Mouse (Mus musculus): ENCODE results near the gene Fam117a. TPM values are rescaled to one million over a fixed set of nuclear protein-coding genes. Genes with fewer than 3 reads are reported as not detected.
A peak's percentile ranks its signal among the peaks of the same experiment; 100 is the strongest.

Gene Fam117a
- polyA plus RNA-seq, 1 experiment from 2014 or later: 5.7 TPM

DNA sequence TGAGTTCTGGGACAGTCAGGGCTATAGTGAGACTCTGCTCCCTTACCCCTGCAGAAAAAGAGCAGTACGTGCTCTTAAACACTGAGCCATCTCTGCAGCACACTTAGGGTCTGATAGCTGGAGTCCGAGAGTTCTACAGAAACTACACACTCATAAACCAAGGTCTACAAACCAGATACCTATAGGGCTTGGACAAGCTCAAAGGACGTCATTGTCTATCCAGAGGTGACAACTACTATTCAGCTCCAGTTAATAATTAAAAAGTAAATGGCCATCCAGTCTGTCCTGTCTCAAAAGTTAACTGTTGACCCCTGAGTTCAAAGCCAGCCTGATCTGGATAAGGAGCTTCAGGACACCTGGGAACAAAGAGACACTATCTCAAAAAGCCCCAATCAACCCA is 35.0 kb upstream of the Fam117a start:
- Histone ChIP-seq H3K4me1 (replicated peaks; ENCODE audit: control insufficient read depth, insufficient read depth) (no peaks in the 10 kb centered on the region), H3K36me3 (ENCODE audit: control insufficient read depth, insufficient read depth, low read length) (peaks cover 21% of the 10 kb centered on the region), H3K4me3 (ENCODE audit: low read depth, low read length) (no peak overlapping the region), H3K27me3 (ENCODE audit: control insufficient read depth, insufficient read depth, low read length) (no peaks in the 10 kb centered on the region), H3K9me3 (ENCODE audit: control insufficient read depth, low read length) (no peaks in the 10 kb centered on the region), H3K9ac (ENCODE audit: low read length) (no peak overlapping the region), H3K4me2 (replicated peaks; ENCODE audit: low read depth) (no peak overlapping the region), H3K27ac (replicated peaks) (no peak overlapping the region)
- ATAC-seq (ENCODE audit: low FRiP score, low TSS enrichment) (no peak), DNase-seq (ENCODE audit: low spot score) (no peak)
- TF ChIP-seq CTCF (IDR thresholded peaks at IDR 0.05; ENCODE audit: low read depth) (no peak), EP300 (optimal IDR thresholded peaks at IDR 0.05) (no peak)
- WGBS: 72% methylated on average over 3 of the region's 3 CpGs

- Histone ChIP-seq H3K4me1 (replicated peaks; ENCODE audit: control insufficient read depth, insufficient read depth) (no peaks in the 10 kb centered on the region), H3K27ac (replicated peaks) (no peak overlapping the region), H3K9ac (ENCODE audit: low read length) (no peak overlapping the region), H3K4me2 (replicated peaks; ENCODE audit: low read depth) (no peak overlapping the region), H3K36me3 (ENCODE audit: control insufficient read depth, insufficient read depth, low read length) (peaks cover 8% of the 10 kb centered on the region; the same call in 1 of the 2 replicates), H3K27me3 (ENCODE audit: control insufficient read depth, insufficient read depth, low read length) (no peaks in the 10 kb centered on the region), H3K9me3 (ENCODE audit: control insufficient read depth, low read length) (no peaks in the 10 kb centered on the region), H3K4me3 (ENCODE audit: low read depth, low read length) (no peak overlapping the region)
- TF ChIP-seq CTCF (IDR thresholded peaks at IDR 0.05; ENCODE audit: low read depth): peak; percentile 49
- TF ChIP-seq EP300 (optimal IDR thresholded peaks at IDR 0.05): no peak
- WGBS: 90% methylated on average over 7 of the region's 7 CpGs
- DNase-seq (ENCODE audit: low spot score) (no peak), ATAC-seq (ENCODE audit: low FRiP score, low TSS enrichment) (no peak)
Measured at GRCm38 (mm10) chr11:95305600-95305999, 31.2 kb upstream of the Fam117a start.

GRCm38 (mm10) chr11:95307526-95307925 is 29.3 kb upstream of the Fam117a start:
- Histone ChIP-seq H3K27ac (replicated peaks) (no peak overlapping the region), H3K27me3 (ENCODE audit: control insufficient read depth, insufficient read depth, low read length) (no peaks in the 10 kb centered on the region), H3K4me1 (replicated peaks; ENCODE audit: control insufficient read depth, insufficient read depth) (peaks cover 4% of the 10 kb centered on the region; the same call in 1 of the 2 replicates), H3K9ac (ENCODE audit: low read length) (no peak overlapping the region), H3K4me2 (replicated peaks; ENCODE audit: low read depth) (no peak overlapping the region), H3K9me3 (ENCODE audit: control insufficient read depth, low read length) (no peaks in the 10 kb centered on the region), H3K36me3 (ENCODE audit: control insufficient read depth, insufficient read depth, low read length) (peaks cover 5% of the 10 kb centered on the region; the same call in 1 of the 2 replicates), H3K4me3 (ENCODE audit: low read depth, low read length) (no peak overlapping the region)
- no peak for ATAC-seq (ENCODE audit: low FRiP score, low TSS enrichment)
- TF ChIP-seq EP300 (optimal IDR thresholded peaks at IDR 0.05): no peak
- no peak for TF ChIP-seq CTCF (IDR thresholded peaks at IDR 0.05; ENCODE audit: low read depth)
- WGBS: 60% methylated on average over 8 of the region's 8 CpGs
- DNase-seq (ENCODE audit: low spot score): peak; percentile 44

GRCm38 (mm10) chr11:95309510-95310006 is 27.3 kb upstream of the Fam117a start:
- peak; percentile 98 for DNase-seq (ENCODE audit: low spot score)
- Histone ChIP-seq H3K9ac (ENCODE audit: low read length) (peak overlapping the region; percentile 98), H3K4me3 (ENCODE audit: low read depth, low read length) (peak overlapping the region; percentile 98), H3K27me3 (ENCODE audit: control insufficient read depth, insufficient read depth, low read length) (no peaks in the 10 kb centered on the region), H3K27ac (replicated peaks) (peak overlapping the region; percentile 99), H3K4me1 (replicated peaks; ENCODE audit: control insufficient read depth, insufficient read depth) (peaks cover 4% of the 10 kb centered on the region; the same call in 1 of the 2 replicates), H3K9me3 (ENCODE audit: control insufficient read depth, low read length) (no peaks in the 10 kb centered on the region), H3K36me3 (ENCODE audit: control insufficient read depth, insufficient read depth, low read length) (peaks cover 5% of the 10 kb centered on the region; the same call in 1 of the 2 replicates), H3K4me2 (replicated peaks; ENCODE audit: low read depth) (peak overlapping the region; percentile 62)
- WGBS: under 1% methylated on average over 37 of the region's 37 CpGs
- peak; percentile 94 for ATAC-seq (ENCODE audit: low FRiP score, low TSS enrichment)
- TF ChIP-seq CTCF (IDR thresholded peaks at IDR 0.05; ENCODE audit: low read depth): no peak
- TF ChIP-seq EP300 (optimal IDR thresholded peaks at IDR 0.05): peak; percentile 76

DNA sequence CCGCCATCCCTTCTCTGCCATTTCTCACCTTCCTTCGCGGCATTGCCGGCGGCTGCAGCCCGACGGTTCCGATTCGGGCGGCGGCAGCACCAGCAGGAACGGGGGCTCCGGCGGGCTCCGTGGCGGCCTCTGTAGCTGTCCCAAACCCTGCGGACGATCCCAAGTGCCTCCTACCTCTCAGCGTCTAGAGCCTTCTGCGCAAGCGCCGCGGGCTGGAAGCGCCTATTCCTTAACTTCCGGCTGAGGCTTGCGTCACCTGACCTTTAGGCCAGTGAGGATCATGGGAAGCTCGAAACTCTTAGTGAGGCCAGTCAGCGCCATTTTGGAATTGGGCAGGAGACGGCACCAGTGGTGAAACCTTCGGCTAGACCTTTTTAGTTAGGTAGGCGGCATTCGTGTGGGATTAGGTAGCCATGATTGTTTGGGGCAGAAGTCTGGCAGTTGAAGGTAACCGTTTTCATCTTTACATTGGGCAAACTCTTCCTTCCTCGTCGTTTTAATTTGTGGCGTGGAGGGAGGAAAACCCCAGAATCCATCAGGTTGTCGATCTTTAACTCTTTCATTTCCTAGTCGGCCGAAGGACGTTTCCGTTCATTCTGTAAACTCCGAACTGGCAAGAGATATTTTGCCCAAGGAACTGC is 26.7 kb upstream of the Fam117a start, which contains the start of gene Kat7:
Gene Kat7 (minus strand): TSS at position 240 of the 641 bp plus-strand sequence.
- DNase-seq (ENCODE audit: low spot score) (peak; percentile 98), ATAC-seq (ENCODE audit: low FRiP score, low TSS enrichment) (peak; percentile 91)
- H3K27ac ChIP-seq (replicated peaks): peak within 1 kb of the TSS; percentile 99
- under 1% methylated on average over 41 of the region's 42 CpGs for WGBS
- peaks cover 5% of the 10 kb centered on the region; the same call in 1 of the 2 replicates for H3K36me3 ChIP-seq (ENCODE audit: control insufficient read depth, insufficient read depth, low read length)
- H3K4me1 ChIP-seq (replicated peaks; ENCODE audit: control insufficient read depth, insufficient read depth): peaks cover 4% of the 10 kb centered on the region; the same call in 1 of the 2 replicates
- TF ChIP-seq EP300 (optimal IDR thresholded peaks at IDR 0.05): peak; percentile 87
- TF ChIP-seq CTCF (IDR thresholded peaks at IDR 0.05; ENCODE audit: low read depth): peak; percentile 21
- H3K4me3 ChIP-seq (ENCODE audit: low read depth, low read length): peak within 1 kb of the TSS; percentile 98
- H3K27me3 ChIP-seq (ENCODE audit: control insufficient read depth, insufficient read depth, low read length): no peaks in the 10 kb centered on the region
- H3K9me3 ChIP-seq (ENCODE audit: control insufficient read depth, low read length): no peaks in the 10 kb centered on the region
- H3K9ac ChIP-seq (ENCODE audit: low read length): peak within 1 kb of the TSS; percentile 98
- peak within 1 kb of the TSS; percentile 65 for H3K4me2 ChIP-seq (replicated peaks; ENCODE audit: low read depth)
